Mouse (Mus musculus) right cerebral cortex, adult 18-20 months (tissue): ENCODE measurements around the gene Cnpy3.

Experiments used
- DNase-seq: peaks from one replicate; pipeline ENCODE4 v3.0.0; 2022; ENCODE audit warnings: mixed read lengths

The Cnpy3 gene

GRCm38 (mm10) chr17:46763544-46763943 lies 11.5 kb upstream of the Cnpy3 start, which contains the start of gene Ptcra:
TSS of gene Ptcra (minus strand) at chr17:46763712.
- DNase-seq: no peak

DNA sequence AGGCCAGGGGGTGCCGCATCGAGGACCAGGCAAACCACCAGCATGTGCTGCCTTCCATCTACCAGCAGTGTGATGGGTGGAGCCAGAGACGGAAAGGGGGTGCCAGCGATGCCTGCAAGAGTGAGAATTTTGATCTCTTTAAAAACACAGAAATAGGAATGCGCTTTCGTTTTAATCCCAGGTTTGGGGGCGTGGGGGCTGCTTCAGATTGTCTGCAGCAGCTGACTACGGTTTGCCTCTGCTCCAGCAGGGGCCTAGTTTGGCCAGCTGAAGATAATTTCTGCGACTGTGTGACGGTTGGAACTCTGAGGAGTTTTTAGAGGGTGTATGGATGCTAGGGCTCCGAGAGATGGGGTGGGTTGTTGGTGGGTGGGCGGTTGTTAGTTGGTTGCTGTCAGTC lies 6.7 kb upstream of the Cnpy3 start:
- DNase-seq: no peak

DNA sequence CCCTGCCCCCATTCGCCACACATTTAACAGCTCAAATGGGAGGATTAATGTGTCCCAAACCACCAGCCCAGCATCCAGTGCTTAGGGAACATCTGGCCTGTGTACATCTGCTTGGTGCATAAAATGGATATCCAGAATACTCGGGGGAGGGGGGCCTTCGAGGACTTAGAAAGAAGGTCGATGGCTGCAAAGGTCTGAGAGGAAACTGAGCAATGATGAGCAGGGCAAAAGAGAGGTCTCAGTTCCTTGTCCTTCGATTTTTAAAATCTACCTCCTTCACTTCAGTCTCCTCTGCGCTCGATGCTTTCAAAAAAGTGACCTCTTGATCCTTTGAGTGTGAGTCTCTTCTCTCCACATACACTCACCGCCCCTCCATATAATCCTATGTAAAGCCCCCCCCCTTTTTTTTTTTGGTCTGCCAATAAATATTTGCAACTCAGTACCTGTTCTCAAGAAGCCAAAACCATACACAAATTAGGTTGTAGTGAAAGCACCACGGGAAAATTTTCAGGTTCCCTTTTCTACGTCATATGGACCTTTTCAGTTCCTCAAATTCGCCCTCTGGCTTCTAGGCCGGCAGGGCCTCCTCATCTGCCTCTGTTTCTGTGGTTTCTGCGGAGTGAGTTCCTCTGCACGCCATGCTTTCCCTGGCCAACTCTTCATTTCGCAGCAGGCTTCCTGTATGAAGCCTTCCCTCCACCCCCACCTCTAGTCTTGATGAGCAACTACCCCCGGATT lies 789 bp downstream of the Cnpy3 start:
- DNase-seq: no peak

DNA sequence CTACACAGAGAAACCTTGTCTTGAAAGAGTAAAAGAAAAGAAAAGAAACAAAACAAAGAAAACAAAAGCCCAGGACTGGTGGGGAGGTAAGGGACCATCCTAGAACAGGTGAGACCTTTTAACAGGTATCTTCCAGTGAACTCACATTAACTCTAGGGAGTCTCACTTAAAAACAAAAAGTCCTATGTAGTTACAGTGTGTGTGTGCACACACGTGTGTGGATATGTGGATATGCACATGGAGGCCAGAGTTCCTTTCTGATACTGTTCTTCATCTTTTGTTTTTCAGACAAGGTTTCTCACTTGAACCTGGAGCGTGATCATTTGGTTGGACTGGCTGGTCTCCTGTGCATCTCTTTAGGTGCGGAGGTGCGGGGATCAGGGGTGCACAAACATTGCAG lies 1.4 kb downstream of the Cnpy3 start:
- DNase-seq: no peak

- no peak for DNase-seq
Measured at GRCm38 (mm10) chr17:46749282-46749681, 2.7 kb downstream of the Cnpy3 start.

GRCm38 (mm10) chr17:46747806-46748205 lies 4.2 kb downstream of the Cnpy3 start:
- no peak for DNase-seq

DNA sequence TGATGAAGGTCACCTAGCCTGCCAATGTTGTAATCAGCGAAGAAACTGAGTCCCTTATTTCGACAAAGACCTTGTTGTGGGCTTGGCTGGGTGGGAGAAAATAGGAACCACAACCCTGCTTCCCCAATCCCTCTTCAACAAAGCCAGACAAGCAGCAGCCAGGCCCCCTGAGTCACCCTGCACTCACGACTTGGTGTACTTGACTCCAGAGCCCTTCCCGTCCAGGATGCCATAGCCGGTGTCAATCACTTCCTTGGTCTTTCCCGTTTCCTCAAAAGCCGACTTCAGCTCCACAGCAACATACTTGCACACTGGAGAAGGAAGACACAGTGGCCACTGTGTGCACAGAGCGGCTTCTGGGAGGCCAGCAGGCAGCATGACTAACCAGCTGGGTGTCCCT lies 4.8 kb downstream of the Cnpy3 start:
- DNase-seq: no peak

DNA sequence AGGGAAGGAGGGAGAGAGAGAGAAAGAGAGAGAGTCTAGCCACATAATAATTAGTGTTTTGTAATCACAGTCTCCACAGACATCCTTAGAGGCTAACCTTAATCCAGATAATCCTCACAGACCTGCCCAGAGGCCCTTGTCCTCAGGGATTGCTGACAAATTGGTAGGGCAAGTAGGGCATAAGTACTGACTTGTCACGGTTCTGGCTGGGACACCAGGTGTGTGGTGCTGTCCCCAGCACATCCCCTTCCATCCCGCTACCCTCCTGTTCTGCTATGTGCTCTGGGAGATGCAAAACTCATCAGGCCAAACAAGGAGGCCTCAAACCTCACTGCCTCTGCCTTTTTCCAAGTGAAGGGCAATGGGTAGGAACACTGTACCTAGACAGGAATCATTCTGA lies 6.5 kb downstream of the Cnpy3 start:
- DNase-seq: no peak

GRCm38 (mm10) chr17:46742986-46743385 lies 9.0 kb downstream of the Cnpy3 start:
- DNase-seq: no peak

DNA sequence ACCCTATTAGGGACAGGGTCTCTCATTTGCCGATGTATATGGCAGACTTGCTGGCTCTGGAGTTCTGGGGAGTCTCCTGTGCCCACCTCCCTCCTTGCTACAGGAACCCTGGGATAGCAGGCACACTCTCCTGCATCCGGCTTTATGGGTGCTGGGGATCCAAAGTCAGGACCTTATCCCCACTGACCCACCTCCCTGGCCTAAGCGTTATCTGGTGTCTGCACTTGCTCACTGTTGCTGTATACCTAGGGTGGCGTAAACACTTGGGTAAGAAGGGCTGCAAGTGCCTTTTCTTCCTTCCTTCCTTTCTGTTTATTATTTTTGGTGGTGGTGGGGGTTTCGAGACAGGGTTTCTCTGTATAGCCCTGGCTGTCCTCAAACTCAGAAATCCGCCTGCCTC lies 10.7 kb downstream of the Cnpy3 start:
- no peak for DNase-seq

- no peak for DNase-seq
Measured at GRCm38 (mm10) chr17:46736160-46736559, 15.9 kb downstream of the Cnpy3 start.

GRCm38 (mm10) chr17:46735287-46735686 lies 16.7 kb downstream of the Cnpy3 start:
- DNase-seq: no peak

DNA sequence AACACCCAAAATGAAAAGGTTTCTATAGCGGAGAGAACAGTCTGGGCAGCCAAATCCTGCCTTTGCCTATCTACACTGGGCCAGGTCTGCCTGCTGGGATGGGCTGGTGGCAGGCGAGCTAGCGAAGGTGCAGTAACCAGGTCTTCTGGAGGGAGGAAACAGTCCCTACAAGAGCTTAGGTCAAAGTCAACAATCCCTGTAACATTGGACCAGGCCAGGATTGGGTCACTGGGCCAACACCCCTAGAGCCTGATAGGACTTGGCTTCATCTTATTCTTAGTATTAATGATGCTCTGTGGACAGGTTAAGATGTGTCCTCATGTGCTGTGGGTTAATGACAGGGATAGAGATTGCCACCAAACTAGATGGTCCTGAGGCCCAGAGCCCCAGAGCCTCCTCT lies 18.0 kb downstream of the Cnpy3 start:
- no peak for DNase-seq

DNA sequence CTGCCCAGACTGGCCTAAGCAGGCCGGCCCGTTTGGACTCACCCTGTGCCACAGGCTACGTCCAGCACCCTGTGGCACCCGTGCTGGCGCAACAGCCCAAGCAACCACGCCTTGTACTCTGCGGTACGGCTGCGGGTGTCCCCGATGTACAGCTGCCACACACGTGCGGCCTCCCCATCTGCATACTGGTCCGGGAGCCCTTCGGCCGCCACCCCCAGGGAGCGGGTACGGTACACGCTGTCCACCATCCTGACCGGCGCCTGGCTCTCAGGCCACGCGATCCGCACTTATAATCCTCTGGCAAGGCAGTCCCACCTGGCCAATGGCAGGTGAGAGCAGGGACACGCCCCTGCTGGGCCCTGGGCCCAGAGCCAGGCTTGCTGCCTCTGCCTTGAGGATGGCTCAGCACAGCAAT lies 23.1 kb downstream of the Cnpy3 start, which contains the start of gene Gnmt:
TSS of gene Gnmt (minus strand) at position 265 of the 415 bp plus-strand sequence.
- DNase-seq: no peak

GRCm38 (mm10) chr17:46728496-46728895 lies 23.5 kb downstream of the Cnpy3 start:
- DNase-seq: no peak

DNA sequence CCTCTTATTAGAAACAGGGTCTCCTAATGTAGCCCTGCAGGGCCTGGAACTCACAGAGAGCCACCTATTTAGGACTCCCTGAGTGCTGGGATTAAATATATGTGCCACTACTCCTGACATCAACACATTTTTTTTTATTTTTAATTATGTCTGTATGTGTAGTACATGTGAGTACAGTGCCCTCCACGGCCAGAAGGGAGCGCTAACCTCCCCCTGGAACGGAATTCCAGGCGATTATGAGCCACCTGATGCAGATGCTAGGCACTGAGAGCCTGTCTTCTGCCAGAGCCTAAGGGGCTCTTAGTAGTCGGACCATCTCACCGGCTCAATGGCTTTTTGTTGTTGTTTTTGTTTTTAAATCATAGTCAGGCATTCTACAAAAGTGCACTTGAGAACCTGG lies 24.0 kb downstream of the Cnpy3 start:
- DNase-seq: no peak

- DNase-seq: no peak
Measured at GRCm38 (mm10) chr17:46727271-46727670, 24.7 kb downstream of the Cnpy3 start.

- DNase-seq: no peak
Measured at GRCm38 (mm10) chr17:46725731-46726645, 26.0 kb downstream of the Cnpy3 start.

GRCm38 (mm10) chr17:46725273-46725672 lies 26.7 kb downstream of the Cnpy3 start:
- DNase-seq: no peak

GRCm38 (mm10) chr17:46724477-46725084 lies 27.4 kb downstream of the Cnpy3 start:
- DNase-seq: no peak

DNA sequence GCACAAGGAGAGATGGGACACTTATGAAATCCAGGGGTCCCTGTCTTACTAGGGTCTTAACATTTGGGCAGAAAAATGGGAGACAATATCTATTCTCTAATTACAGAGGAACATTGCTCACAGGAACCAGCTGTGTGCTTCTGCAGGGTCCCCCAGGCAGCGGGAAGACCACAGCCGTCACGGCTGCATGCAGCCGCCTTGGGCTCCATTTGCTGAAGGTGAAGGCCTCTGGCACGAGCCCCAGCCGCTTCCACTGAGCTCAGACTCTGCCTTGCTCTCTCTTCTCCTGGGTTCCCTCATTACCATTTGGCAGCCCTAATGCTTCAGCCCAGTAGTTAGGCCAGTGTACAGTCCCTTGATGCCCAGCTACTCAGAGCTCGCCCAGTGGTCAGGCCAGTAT lies 30.9 kb downstream of the Cnpy3 start:
- no peak for DNase-seq

DNA sequence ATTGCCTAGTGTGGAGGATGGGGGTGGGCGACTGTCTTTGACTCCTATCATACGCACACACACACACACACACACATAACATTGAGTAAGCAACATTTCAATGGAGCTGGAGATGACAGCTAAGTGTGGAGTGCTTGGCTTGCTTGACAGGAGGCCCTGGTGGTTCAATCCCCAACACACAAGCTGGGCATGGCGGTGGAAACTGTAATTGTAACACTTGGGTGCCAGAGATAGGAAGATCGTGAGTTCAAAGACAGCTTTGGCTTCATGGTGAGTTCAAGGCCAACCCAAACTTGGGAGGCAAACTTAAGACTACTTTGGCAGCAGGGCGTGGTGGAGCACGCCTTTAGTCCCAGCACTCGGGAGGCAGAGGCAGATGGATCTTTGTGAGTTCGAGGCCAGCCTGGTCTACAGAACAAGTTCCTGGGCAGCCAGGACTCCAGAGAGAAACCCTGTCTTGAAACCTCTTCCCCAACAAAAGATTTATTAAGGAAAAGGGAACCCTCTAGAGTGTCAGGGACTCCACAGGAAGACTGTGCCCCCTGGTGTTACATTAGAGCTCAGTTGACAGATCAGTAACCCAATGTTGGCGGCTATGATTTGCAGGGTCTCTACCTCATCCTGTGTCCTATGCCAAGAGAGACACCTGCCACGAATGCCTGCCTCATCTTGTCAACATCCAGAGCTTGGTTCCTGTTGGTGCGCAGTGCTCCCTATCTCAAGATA lies 37.1 kb downstream of the Cnpy3 start:
- no peak for DNase-seq

GRCm38 (mm10) chr17:46713849-46714248 lies 38.2 kb downstream of the Cnpy3 start:
- no peak for DNase-seq
